Mouse (Mus musculus): ENCODE measurements at regions not wholly inside any gene's neighbourhood (a gene's known extent, or its start where the extent isn't known, plus 50 kb on each side); places are given as distances from the start of the nearest gene placed in this dataset.

GRCm38 (mm10) chr13:101919266-101919665, 151.2 kb upstream of the Pik3r1 start:
- TF ChIP-seq CTCF (IDR thresholded peaks at IDR 0.05; ENCODE audit: low read depth, low read length) (no peak), POLR2A (IDR thresholded peaks at IDR 0.05; ENCODE audit: extremely low read depth, insufficient read depth, low read length) (no peak)

Measured in liver, adult 2 months (tissue).